Comparison of ENCODE assay signal across 17 mouse cellular contexts in genomic region chr8:108725631-108726030, GRCm38 (mm10).
A peak's percentile ranks its signal among the peaks of the same experiment; 100 is the strongest.
DNase-seq lines count a peak whose midpoint lies in the region; ATAC-seq lines count a peak whose summit lies in the region.
"Had no signal": no experiment of that assay in that cellular context is flagged by ENCODE, and none has a peak within 500 bp of the region (broad histone marks: within the 10 kb centered on the region; RNA-seq: fewer than 3 reads in every experiment).

No protein-coding gene starts in this region.

- H3K27ac ChIP-seq in kidney, embryonic 16.5 days (ENCODE audit: low read length): peak overlapping the region; percentile 31; the same call in 1 of the 2 replicates
- H3K27ac ChIP-seq in midbrain, embryonic 13.5 days: no peak overlapping the region

- H3K27me3 ChIP-seq in kidney, embryonic 16.5 days (ENCODE audit: insufficient read depth, low read length): no peaks in the 10 kb centered on the region
- peaks cover 12% of the 10 kb centered on the region; the same call in 1 of the 2 replicates for H3K27me3 ChIP-seq in midbrain, embryonic 13.5 days

- H3K4me3 ChIP-seq in kidney, embryonic 16.5 days (ENCODE audit: low read length): no peak overlapping the region
- H3K4me3 ChIP-seq in midbrain, embryonic 13.5 days (replicated peaks): no peak overlapping the region

- WGBS in kidney, embryonic 16.5 days: 67% methylated on average over 10 of the region's 10 CpGs
- WGBS in midbrain, embryonic 13.5 days: 38% methylated on average over 10 of the region's 10 CpGs

- H3K4me1 ChIP-seq in kidney, embryonic 16.5 days (ENCODE audit: insufficient read depth, low read length): peaks cover 89% of the 10 kb centered on the region
- H3K4me1 ChIP-seq in midbrain, embryonic 13.5 days (replicated peaks): peaks cover 100% of the 10 kb centered on the region

- no peak for DNase-seq in kidney, postnatal 4 days
- DNase-seq in ES-CJ7 (ENCODE audit: low read depth, low spot score) (peak; percentile 71), ZHBTc4 (ENCODE audit: low read depth, low spot score) (peak; percentile 21)
- no peak for DNase-seq in layer of hippocampus, adult 9-11 months
- DNase-seq in gastrocnemius, postnatal 36 days: no peak
- DNase-seq: adrenal gland, postnatal 10 days; cerebellum, adult 11-12 months; cerebellum, postnatal 25 days; gastrocnemius, postnatal 25 days; kidney, adult 2 months; lung, postnatal 10 days; spleen, adult 18-20 months; thymus, postnatal 14 days had no signal

- H3K9ac ChIP-seq in kidney, embryonic 16.5 days (replicated peaks; ENCODE audit: low read length): no peak overlapping the region
- no peak overlapping the region for H3K9ac ChIP-seq in midbrain, embryonic 13.5 days (replicated peaks)

- intact Hi-C loops in gastrocnemius, postnatal 36 days (cut with DNase I): no loop called here

- no peak for ATAC-seq in kidney, embryonic 16.5 days (ENCODE audit: low FRiP score, low TSS enrichment)
- ATAC-seq in midbrain, embryonic 13.5 days: no peak
- ATAC-seq: CD4-positive, CD25-positive, alpha-beta regulatory T cell, adult 4 months had no signal

- no peak overlapping the region for H3K4me2 ChIP-seq in kidney, embryonic 16.5 days (replicated peaks; ENCODE audit: low read depth, low read length)
- peak overlapping the region; percentile 22 for H3K4me2 ChIP-seq in midbrain, embryonic 13.5 days (replicated peaks)
- H3K4me2 ChIP-seq: heart, embryonic 11.5 days had no signal

- no peaks in the 10 kb centered on the region for H3K36me3 ChIP-seq in kidney, embryonic 16.5 days (ENCODE audit: insufficient read depth, low read length)
- H3K36me3 ChIP-seq in midbrain, embryonic 13.5 days: no peaks in the 10 kb centered on the region

- H3K9me3 ChIP-seq in kidney, embryonic 16.5 days (ENCODE audit: low read length): no peaks in the 10 kb centered on the region
- no peaks in the 10 kb centered on the region for H3K9me3 ChIP-seq in midbrain, embryonic 13.5 days

Comparison
In these comparisons a context has a peak if more than half of its experiments do, and no peak if none do; other contexts are left out.
1. DNase-seq: peak in ES-CJ7 (single experiment) and ZHBTc4 (single experiment); none in kidney, postnatal 4 days (0 of 2), layer of hippocampus, adult 9-11 months (single experiment) and gastrocnemius, postnatal 36 days (0 of 2).